Mouse (Mus musculus): ENCODE data around the gene Ep300.
"Not testable (repeated sequence)": the region's sequence is repeated elsewhere in the genome, so short reads cannot be mapped to it uniquely, and the experiment has no call there.

Ep300 gene

GRCm38 (mm10) chr15:81701350-81701749, 116.2 kb downstream of the Ep300 start:
- in situ Hi-C loops (cut with MboI), result not testable (repeated sequence)
